Mouse (Mus musculus) kidney, adult 9 months (tissue): Measurements from ENCODE around the gene Trrap.

Experiments
- DNase-seq: peaks from one replicate; pipeline ENCODE4 v3.0.0; 2022

Trrap gene

GRCm38 (mm10) chr5:144793374-144793773 lies 25.8 kb downstream of the Trrap start:
- DNase-seq = no peak

DNA sequence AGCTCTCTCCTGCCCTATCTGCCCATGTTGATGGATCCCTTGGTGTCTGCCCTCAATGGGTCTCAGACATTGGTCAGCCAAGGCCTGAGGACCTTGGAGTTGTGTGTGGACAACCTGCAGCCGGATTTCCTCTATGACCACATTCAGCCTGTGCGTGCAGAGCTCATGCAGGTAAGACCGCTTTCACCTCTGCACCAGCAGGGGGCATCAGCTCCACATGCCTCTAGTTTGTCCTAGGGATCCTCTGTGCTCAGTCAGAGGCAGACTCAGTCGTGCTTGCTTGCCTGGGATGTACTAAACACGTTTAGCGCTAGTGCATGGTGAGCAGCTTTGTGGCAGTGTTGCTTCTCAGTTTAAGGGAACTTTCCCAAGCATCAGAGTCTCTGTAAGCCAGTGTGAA lies 27.2 kb downstream of the Trrap start:
- DNase-seq = peak; percentile 11

GRCm38 (mm10) chr5:144797116-144797515 lies 29.6 kb downstream of the Trrap start:
- no peak for DNase-seq

DNA sequence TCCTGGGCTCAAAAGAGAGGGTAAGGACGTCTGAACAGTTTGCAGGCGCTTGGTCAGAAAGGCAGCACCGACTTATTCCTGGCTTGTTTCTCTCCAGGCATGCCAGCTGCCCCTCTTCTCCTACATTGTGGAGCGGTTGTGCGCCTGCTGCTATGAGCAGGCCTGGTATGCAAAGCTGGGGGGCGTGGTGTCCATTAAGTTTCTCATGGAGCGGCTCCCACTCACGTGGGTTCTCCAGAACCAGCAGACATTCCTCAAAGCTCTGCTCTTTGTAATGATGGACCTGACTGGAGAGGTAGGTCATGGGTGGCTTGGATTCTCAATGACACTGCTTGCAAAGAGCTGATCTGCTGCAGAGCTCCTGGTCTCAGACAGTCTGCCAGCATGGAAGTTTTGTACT lies 35.5 kb downstream of the Trrap start:
- DNase-seq = no peak

- no peak for DNase-seq
Measured at GRCm38 (mm10) chr5:144804181-144804580, 36.6 kb downstream of the Trrap start.

GRCm38 (mm10) chr5:144806931-144807330 lies 39.4 kb downstream of the Trrap start:
- no peak for DNase-seq

GRCm38 (mm10) chr5:144828365-144829102 lies 61.0 kb downstream of the Trrap start:
- DNase-seq = no peak

DNA sequence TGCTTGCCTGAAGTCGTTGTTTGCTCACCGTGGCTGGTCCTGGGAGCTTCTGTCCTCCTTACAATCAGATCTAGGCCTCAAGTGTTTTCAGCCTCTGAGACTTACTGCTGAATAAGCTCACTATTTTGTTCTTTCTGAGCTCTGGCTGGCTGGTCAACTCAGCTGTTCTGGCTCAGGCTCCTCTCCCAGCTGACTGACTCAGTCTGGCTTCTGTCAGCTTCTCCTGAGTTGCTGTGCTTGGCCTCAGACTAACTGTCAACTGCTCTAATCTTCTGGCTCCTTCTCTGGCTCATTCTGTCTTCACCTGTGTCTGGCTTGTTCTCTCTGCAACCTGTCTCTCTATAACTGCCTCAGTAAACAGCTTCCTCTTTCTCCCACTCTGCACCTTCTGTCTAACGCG lies 62.1 kb downstream of the Trrap start:
- no peak for DNase-seq

GRCm38 (mm10) chr5:144831840-144832469 lies 64.4 kb downstream of the Trrap start:
- DNase-seq = no peak

- peak; percentile 44 for DNase-seq
Measured at GRCm38 (mm10) chr5:144836100-144836499, 68.6 kb downstream of the Trrap start.

DNA sequence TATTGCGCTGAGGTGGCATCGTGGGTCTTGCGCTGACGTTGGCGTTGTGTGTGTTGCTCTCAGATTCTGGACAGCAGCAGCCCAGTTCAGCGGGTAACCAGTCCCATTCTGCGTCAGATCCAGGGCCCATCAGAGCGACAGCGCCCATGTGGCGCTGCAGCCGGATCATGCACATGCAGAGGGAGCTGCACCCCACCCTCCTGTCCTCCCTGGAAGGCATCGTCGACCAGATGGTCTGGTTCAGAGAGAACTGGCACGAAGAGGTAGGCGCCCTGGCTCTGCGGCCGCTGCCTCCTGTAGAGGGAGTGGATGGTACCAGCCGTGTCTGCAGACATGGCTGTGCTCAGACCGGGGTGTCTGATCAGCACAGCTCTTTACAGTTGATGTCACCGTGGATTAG lies 77.8 kb downstream of the Trrap start:
- no peak for DNase-seq

DNA sequence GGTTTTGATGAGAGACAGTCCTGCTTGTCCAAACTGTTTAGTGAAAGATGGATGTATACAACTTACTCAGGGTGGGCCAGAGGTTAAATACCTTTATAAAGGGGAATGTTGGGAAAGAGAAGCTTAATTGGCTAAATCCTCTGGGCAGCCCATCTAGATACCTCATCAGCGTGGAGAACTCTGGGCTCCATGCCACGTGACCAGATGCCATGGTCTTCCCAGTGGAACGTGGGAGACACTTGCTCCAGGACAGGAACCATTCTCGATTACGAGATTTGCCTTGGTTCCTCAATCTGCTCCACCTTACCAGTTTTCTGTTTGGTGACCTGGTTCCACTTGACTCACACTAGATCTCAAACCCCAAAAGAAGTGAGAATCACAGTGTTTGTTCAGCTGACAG lies 81.2 kb downstream of the Trrap start:
- DNase-seq = no peak

DNA sequence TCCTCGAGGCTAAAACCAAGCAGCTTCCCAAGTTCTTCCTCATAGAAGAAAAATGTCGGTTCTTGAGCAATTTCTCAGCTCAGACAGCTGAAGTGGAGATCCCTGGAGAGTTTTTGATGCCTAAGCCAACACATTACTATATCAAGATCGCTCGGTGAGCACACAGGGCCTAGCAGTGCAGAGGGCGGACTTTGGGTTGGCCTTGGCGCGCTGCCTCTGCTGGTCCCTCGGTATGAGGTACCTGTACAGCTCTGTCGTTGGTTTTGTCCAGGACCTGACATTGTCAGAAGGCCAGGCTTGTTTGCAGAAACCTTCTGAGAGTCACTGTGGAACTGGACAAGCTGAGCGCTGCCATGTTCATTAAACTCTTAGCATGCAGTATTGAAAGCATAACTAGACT lies 82.4 kb downstream of the Trrap start:
- DNase-seq = no peak

- no peak for DNase-seq
Measured at GRCm38 (mm10) chr5:144851820-144852219, 84.3 kb downstream of the Trrap start.

DNA sequence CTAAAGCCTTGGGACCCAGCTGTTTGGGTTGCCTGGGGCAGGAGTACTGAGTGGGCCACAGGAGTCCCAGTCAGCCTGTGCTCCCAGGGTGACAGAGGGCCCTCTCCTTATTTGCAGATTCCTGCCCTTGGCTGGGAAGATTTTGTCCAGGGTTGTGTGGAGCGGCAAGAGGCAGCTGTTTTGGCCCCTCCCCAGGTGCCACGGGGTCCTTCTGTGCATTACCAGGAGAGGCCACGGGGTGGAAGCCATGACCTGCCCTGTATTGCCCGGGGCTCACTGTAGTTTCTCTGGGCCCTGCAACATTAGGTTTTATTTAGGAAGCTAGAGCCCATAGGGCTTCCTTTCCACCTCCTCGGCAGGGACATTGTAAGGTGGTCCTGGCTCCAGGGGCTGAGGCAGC lies 86.4 kb downstream of the Trrap start:
- no peak for DNase-seq

- DNase-seq = no peak
Measured at GRCm38 (mm10) chr5:144855936-144856335, 88.4 kb downstream of the Trrap start.

- DNase-seq = no peak
Measured at GRCm38 (mm10) chr5:144858527-144858926, 91.0 kb downstream of the Trrap start.

GRCm38 (mm10) chr5:144859284-144859683 lies 91.8 kb downstream of the Trrap start:
- no peak for DNase-seq

GRCm38 (mm10) chr5:144860913-144861312 lies 93.4 kb downstream of the Trrap start:
- DNase-seq = no peak

- DNase-seq = no peak
Measured at GRCm38 (mm10) chr5:144866923-144867322, 99.4 kb downstream of the Trrap start.

DNA sequence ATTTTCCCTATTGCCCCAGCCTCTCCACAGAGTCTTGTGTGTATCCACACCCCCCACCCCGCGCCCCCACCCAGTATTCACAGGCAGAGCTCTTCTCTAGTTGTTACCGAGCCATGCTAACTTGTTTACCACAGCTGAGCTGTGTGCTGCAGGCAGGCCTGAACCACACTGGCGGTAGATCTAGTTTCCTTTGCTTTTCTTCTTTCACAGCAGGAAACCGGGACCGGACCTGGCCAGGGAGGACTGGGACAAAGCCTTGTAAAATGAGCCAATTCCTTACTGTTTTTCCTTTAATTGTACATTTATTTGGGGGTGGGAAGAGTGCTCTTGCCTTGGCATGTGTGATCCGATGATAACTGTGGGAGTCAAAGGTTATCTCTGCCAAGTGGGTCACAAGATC lies 101.9 kb downstream of the Trrap start:
- DNase-seq = no peak

DNA sequence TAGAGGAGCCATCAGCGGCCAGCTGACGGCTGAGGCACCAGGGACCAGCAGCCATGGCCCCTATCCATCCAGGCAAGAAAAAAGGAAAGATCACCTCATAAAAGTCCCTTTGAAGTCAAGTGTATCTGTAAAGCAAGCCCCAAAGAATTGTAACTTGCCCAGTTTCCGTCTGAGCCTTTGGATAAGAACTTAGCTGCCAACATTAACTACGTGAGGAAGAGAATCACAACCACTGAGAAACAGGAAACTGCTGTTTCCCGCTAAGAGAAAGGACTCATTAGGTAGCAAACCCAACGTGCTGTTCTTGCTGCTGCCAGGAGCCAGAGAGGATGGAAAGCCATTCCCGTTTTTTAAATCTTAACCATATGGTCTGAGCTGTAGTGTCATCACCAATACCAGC lies 103.2 kb downstream of the Trrap start:
- no peak for DNase-seq

DNA sequence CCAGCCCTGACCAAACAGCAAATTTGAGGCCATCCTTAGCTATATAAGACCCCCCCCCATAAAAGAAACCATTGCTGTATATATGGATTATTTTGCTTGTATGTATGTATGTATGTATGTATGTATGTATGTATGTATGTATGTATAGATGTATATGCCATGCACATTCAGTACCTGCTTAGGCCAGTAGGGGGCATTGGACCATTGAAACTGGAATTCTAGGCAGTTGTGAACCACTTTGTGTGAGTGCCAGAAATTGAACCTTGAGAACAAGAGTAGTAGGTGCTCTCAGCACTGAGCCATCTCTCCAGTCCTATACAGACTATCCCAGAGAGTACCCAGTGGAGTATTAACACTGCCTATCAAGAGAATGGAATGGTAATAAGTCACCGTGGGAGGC lies 104.2 kb downstream of the Trrap start:
- no peak for DNase-seq

- peak; percentile 23 for DNase-seq
Measured at GRCm38 (mm10) chr5:144872326-144872725, 104.8 kb downstream of the Trrap start.

DNA sequence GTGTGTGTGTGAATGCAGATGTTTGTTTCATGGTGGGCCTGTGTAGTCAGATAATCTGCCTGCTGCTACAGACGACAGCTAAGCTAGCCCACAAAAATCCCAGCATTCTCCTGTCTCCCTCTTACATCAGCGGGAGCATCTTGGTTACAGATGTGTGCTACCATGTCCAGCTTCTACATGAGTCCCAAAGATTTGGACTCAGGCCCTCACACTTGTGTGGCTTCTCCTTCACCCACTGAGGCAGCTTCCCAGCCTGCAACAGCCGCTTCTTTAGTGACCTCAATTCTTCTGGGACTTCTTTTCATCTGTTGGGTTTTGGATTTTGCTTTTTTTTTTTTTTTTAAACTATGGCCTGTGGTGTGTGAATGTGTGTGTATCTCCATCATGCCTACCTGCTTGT lies 105.3 kb downstream of the Trrap start:
- no peak for DNase-seq
